Mouse (Mus musculus) leukemia stem cell, adult 10-12 weeks (primary cell): ENCODE data around the gene Tm4sf19. TPM values are rescaled to one million over a fixed set of nuclear protein-coding genes. Genes with fewer than 3 reads are reported as not detected.

Experiments used
- polyA plus RNA-seq: library from polyadenylated mRNA; stranded (reverse); fragments of >175 nt; gene quantifications from 2 replicates; pipeline ENCODE4 v1.2.3, GENCODE M21; 2012; ENCODE audit warnings: low replicate concordance

Gene Tm4sf19
- not detected in 2 replicates for polyA plus RNA-seq

DNA sequence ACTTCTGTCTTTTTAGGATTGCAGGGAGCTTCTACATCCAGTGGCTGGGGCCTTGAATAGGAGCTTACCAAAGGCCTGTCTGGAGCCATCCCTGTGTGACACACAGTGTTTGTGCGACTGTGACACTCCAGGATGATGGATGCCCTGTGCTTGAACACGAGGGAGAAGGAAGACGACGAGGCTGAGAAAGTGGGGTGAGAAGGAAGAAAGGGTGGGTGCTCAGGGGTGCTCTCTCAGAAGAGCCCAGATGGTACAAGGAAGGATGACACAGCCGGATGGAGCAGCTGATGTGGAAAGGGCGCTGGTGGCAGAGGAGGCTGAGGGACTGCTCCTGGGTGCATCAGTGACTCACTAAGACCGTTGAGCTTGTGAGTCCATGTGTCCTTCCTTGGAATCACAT, at the start of gene Tm4sf19:
Gene Tm4sf19, plus strand, starts transcription at position 240 of the 400 bp plus-strand sequence.

DNA sequence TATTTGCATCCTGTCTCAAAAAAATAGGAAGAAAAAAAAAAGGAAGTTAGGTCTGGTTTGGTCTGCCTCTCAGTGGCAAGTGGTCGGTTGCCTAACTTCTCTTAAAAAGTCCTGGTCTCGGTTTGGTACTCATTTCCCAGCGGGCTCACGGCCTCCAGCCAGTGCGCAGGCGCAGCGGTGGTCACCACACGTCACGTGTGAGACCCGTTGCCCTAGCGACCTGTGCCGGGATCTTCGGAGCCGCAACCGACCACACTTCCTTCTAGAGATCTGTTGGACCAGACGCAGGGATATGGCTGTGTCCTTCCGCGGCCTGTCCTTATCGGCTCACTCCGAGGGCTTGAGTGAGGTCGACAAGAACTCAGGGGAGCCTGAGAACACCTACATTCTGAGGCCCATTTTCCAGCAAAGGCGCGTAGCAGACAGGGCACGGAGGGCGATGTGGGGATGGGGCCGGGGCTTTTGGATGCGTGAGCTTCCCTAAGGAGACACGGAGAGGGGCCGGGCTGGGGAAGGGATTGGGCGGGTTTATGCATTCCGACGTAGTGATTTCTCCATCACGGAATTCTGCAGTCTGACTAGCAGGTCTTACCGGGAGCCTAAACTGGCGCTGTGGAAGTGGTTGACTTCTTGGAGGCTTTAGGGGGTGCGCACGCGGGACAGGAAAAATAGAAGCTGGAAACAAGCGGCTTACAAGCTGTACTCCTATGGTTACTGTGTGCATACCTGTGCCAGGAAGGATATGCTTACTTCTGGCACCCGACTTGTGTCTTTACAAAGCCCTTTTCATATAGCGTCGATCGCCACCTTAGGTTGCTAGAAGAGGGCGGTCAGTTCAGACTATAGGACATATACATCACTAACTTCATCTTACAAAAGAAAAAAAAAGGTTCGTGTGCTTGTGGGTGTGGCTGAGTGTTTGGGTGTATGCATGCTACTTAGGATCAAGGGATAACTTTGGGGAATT, 19.5 kb downstream of the Tm4sf19 start, which contains the start of gene Tctex1d2:
Gene Tctex1d2, plus strand, starts transcription at position 186 of the 967 bp plus-strand sequence.

DNA sequence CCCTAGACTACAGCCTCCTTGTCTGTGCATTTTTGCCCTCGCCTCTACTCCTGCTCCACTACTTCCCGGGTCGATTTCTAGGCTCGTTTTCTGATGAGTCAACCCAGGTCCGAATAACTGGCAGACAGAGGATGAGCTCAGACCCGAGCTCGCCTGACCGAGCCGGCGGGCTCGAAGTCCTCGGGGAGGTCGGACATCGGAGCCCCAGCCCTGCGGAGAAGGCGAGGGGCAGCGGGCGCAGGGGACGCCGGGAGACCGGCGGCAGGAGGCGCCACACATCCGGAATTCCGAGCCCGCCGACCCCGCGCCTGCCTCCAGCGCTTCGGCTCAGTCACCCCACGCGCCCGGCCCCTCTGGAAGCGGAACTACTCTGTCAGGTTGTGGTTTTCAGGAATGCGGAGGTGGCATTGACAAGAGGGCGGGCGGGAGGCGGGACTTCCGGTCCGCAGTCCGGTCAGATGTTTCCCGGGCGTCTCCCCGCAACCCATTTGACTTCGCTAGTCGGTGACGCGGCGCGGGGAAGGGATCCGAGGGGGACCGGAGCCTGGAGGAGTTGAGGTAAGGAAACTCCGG, 30.3 kb downstream of the Tm4sf19 start, which contains the start of gene Pcyt1a:
Gene Pcyt1a, plus strand, starts transcription at position 448 of the 573 bp plus-strand sequence.

Other genes with a start within 250 kb of the Tm4sf19 start
- gene Nrros, start 234.9 kb upstream of the Tm4sf19 start, polyA plus RNA-seq: 81.8 and 118 TPM in 2 replicates
- not detected in 2 replicates for gene Bex6, start 220.7 kb upstream of the Tm4sf19 start, polyA plus RNA-seq
- gene Fbxo45, start 153.3 kb upstream of the Tm4sf19 start, polyA plus RNA-seq: 3.5 and 4.8 TPM in 2 replicates
- 5.9 TPM in 2 replicates for gene Wdr53, start 153.3 kb upstream of the Tm4sf19 start, polyA plus RNA-seq
- not detected in 2 replicates for gene Smco1, start 129.0 kb upstream of the Tm4sf19 start, polyA plus RNA-seq
- gene Rnf168, start 123.0 kb upstream of the Tm4sf19 start, polyA plus RNA-seq: 8.2 and 12.7 TPM in 2 replicates
- gene Ubxn7, start 68.2 kb upstream of the Tm4sf19 start, polyA plus RNA-seq: 1.1 and 2.5 TPM in 2 replicates
- 2.0 TPM in 1 of 2 replicates, not detected in the other for gene Tctex1d2, start 19.2 kb downstream of the Tm4sf19 start, polyA plus RNA-seq
- 18.9 and 107 TPM in 2 replicates for gene Pcyt1a, start 30.4 kb downstream of the Tm4sf19 start, polyA plus RNA-seq
- 0.51 TPM in 1 of 2 replicates, not detected in the other for gene Slc51a, start 87.4 kb downstream of the Tm4sf19 start, polyA plus RNA-seq
- not detected in 2 replicates for gene Zdhhc19, start 95.8 kb downstream of the Tm4sf19 start, polyA plus RNA-seq
- gene Tfrc, start 208.4 kb downstream of the Tm4sf19 start, polyA plus RNA-seq: 13.7 and 41.8 TPM in 2 replicates
- 869 and 932 TPM in 2 replicates for gene Tnk2, start 243.4 kb downstream of the Tm4sf19 start, polyA plus RNA-seq